Mouse (Mus musculus) myocyte (in vitro differentiated cells): Measurements from ENCODE around the gene Sdk2.

Experiments used
- MYOG ChIP-seq, 3 experiments: IDR thresholded peaks; one replicate each; pipeline ENCODE4 v1.6.1; 2011; ENCODE audit warnings: control low read depth in 2 of 3, low read depth in 2 of 3, mild to moderate bottlenecking in 2 of 3; ENCODE audit not compliant: insufficient read length in 2 of 3, control insufficient read depth in 1 of 3, insufficient read depth in 1 of 3
- POLR2A ChIP-seq: IDR thresholded peaks from one replicate; pipeline ENCODE4 v1.6.1; 2011; ENCODE audit warnings: low read depth, mild to moderate bottlenecking, control low read depth, moderate library complexity; ENCODE audit not compliant: insufficient read length
- REST ChIP-seq: IDR thresholded peaks from one replicate; pipeline ENCODE4 v1.6.1; 2011; ENCODE audit warnings: mild to moderate bottlenecking, control low read depth, moderate library complexity; ENCODE audit not compliant: insufficient read depth, insufficient read length

DNA sequence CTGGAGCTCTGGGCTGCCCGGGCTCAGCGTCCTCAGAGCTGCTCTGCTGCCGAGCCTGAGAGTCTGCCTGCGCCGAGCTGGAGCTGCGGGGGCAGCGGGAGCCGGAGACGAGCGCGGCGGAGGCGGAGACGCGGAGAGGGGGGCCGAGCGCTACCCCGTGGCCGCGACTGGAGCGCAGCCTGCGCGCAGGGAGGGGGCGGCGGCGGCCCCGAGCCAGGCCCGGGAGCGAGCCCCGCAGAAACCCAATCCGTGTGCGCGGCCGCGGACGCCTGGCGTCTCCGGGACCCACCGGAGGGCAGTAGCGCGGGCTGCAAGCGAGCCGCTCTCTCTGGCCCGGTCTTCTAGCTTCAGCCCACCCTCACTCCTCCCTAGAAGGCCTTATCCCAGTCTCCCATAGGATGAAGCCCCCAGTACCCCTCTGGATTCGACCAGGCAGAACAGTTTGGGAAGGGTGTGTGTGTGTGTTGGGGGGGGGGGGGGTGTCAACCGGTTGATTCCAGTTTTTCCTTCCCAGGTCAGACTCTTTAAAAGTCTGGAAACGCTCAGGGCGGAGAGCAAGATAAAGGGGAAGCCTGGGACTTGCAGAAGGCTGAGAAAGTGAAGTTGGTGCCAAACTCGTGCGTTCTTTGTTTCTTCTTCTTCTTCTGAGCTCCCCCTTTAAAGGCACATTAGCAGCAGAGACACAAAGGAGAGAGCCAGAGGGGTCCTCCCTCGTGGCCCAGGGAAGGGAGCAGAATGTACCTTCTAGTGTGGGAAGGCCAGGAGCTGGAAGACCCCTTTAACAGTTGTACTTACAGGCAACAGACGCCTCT lies at the start of gene Sdk2:
- TF ChIP-seq POLR2A (no peak), REST (no peak), MYOG (IDR thresholded peaks at IDR 0.05; ENCODE audit: control insufficient read depth in 1 of 3, insufficient read depth in 1 of 3, insufficient read length in 2 of 3, low read depth in 2 of 3) (no peak)
